Mouse (Mus musculus) embryonic facial prominence, embryonic 14.5 days (tissue): Measurements from ENCODE around the gene Olfr459. TPM values are rescaled to one million over a fixed set of nuclear protein-coding genes. Genes with fewer than 3 reads are reported as not detected.

Experiments used
- ATAC-seq: fragments of 200-750 bp; cut with Nextera tagmentation; 2 replicates; pipeline ENCODE4 v1.8.0; 2017; ENCODE audit warnings: low read depth, moderate number of reproducible peaks, moderate TSS enrichment
- DNase-seq: peaks from one replicate; pipeline ENCODE4 v3.0.0-alpha.2; 2015; ENCODE audit warnings: low spot score
- H3K27ac ChIP-seq: fragments of 300-500 bp; sonication (generic); replicated peaks from 2 replicates; pipeline ENCODE4 v1.5.1; 2014; ENCODE audit warnings: low read depth, mild to moderate bottlenecking, low read length, moderate library complexity
- H3K27me3 ChIP-seq: fragments of 300-500 bp; sonication (generic); replicated peaks from 2 replicates; pipeline ENCODE4 v1.6.1; 2014; ENCODE audit warnings: low read length; ENCODE audit not compliant: control insufficient read depth, insufficient read depth
- H3K36me3 ChIP-seq: fragments of 300-500 bp; sonication (generic); 2 replicates; pipeline ENCODE4 v1.6.1; 2014; ENCODE audit warnings: low read length, mixed read lengths; ENCODE audit not compliant: control insufficient read depth, insufficient read depth
- H3K4me1 ChIP-seq: fragments of 300-500 bp; sonication (generic); 2 replicates; pipeline ENCODE4 v1.6.1; 2014; ENCODE audit warnings: antibody characterized with exemption, low read length; ENCODE audit not compliant: control insufficient read depth, insufficient read depth
- H3K4me2 ChIP-seq: fragments of 300-500 bp; sonication (generic); 2 replicates; pipeline ENCODE4 v1.6.1; 2014; ENCODE audit warnings: low read depth, mild to moderate bottlenecking, low read length, moderate library complexity, mixed read lengths
- H3K4me3 ChIP-seq: fragments of 300-500 bp; sonication (generic); 2 replicates; pipeline ENCODE4 v1.5.1; 2014; ENCODE audit warnings: low read depth, mild to moderate bottlenecking, low read length
- H3K9ac ChIP-seq: fragments of 300-500 bp; sonication (generic); 2 replicates; pipeline ENCODE4 v1.6.1; 2014; ENCODE audit warnings: low read depth, mild to moderate bottlenecking, low read length, moderate library complexity, mixed read lengths
- H3K9me3 ChIP-seq: fragments of 300-500 bp; sonication (generic); 2 replicates; pipeline ENCODE4 v1.6.1; 2016; ENCODE audit warnings: low read length; ENCODE audit not compliant: control insufficient read depth
- WGBS: fragments of 180-500 bp; shearing (Covaris S2); extraction: QIAGEN DNeasy Blood & Tissue Kit; methylation state at CpG from one replicate; pipeline ENCODE4 v1.1.7; 2014; 5-methylcytosine and 5-hydroxymethylcytosine counted together
- polyA plus RNA-seq: library from polyadenylated mRNA; unstranded; fragments of >200 nt; fragmentation: Nextera tagmentation; extraction: Ambion mirVana; gene quantifications from 2 replicates; pipeline ENCODE4 v1.2.1, GENCODE M21; 2014

The Olfr459 gene
- polyA plus RNA-seq: 0.06 TPM in 1 of 2 replicates, not detected in the other

DNA sequence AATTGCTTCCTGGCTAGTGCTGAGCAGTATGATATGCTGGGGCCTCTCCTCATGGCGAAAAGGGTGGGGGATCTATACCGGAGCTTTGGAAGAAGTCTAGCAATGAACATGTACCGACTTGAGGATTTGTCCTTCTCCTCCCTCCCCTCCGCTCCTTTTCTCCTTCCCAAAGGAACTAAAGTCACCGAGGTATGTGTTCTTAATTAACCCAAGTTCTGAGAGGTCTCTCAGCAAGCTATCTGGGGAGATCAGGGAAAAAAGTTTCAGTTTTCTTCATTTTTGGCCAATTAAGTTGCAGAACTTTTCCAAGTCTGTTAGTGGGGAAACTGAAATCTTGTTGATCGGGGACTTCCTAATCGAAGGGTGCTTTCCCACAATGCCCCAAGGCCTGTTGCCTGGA lies at the start of gene Olfr459:
Gene Olfr459, minus strand, starts transcription at position 101 of the 400 bp plus-strand sequence.
- ATAC-seq (no peak), DNase-seq (peak; percentile 9)
- Histone ChIP-seq H3K36me3 (no peaks in the 10 kb centered on the region), H3K4me3 (no peak within 1 kb of the TSS), H3K4me2 (no peak within 1 kb of the TSS), H3K9ac (no peak within 1 kb of the TSS), H3K27ac (no peak within 1 kb of the TSS), H3K4me1 (no peaks in the 10 kb centered on the region), H3K27me3 (no peaks in the 10 kb centered on the region), H3K9me3 (no peaks in the 10 kb centered on the region)
- WGBS: 58% methylated on average over 7 of the region's 7 CpGs

DNA sequence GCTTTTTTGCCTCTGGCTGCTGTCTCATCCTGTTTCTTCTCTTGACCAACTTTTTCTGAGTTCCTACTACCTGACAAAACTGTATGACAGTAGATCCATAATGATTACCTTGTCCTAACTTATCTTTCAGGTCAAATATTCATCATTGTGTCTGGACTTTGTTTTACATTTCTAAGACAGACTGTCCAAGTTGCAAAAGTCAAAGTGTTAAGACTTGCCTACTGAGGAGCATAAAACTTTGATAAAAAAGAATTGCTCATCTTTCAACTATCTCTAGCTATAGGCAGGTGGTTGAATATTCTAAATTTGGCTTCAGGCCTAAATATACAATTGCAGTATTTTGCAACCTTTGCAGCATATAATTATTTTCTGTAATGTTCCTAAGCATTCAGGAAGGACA lies 49.1 kb upstream of the Olfr459 start:
- H3K27ac ChIP-seq: no peak overlapping the region
- DNase-seq: no peak
- H3K27me3 ChIP-seq: no peaks in the 10 kb centered on the region
- no peak overlapping the region for H3K4me3 ChIP-seq
- H3K9me3 ChIP-seq: no peaks in the 10 kb centered on the region
- no peak overlapping the region for H3K4me2 ChIP-seq
- no peak overlapping the region for H3K9ac ChIP-seq
- ATAC-seq: no peak
- H3K36me3 ChIP-seq: no peaks in the 10 kb centered on the region
- H3K4me1 ChIP-seq: no peaks in the 10 kb centered on the region

DNA sequence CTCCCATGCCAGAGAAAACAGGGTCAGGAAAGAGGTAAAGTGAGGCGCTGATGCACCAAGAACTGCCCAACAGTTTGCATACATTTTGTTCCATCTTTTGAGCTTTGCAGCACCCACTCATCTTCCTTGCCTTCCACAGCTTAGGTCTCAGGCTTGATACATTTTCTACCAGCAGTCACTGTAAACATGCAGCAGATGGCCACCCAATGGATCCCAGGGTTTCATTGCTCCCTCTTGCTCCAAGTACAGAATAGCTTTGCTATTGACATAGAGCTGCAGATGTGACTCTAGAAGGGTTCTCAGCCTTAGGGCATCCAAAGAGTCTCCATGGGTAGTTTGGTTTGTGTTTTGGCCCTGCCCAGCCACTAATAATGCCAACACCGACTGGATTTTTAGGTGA lies 11.7 kb upstream of the Olfr459 start:
- WGBS: 76% methylated on average over 2 of the region's 2 CpGs

DNA sequence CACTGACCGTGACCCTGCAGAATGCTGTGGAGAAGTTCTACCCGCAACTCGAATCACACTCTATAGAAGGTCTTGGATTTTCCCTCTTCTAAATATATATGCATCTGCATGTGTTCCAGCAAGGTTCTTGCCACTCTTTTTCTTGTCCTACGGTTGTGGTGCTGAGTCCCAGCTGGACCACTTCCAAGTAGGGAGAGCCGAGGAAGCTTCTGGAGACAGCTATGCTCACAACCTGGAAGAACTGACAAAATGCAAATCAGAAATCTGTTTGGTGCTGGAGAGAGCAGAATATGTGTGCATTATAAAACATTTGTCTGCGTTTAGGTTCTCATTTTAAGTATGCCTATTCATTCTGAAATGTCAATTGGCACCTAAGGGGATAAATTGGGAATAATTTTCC lies 744 bp upstream of the Olfr459 start:
- H3K4me3 ChIP-seq: no peak overlapping the region
- no peaks in the 10 kb centered on the region for H3K36me3 ChIP-seq
- no peak for ATAC-seq
- no peaks in the 10 kb centered on the region for H3K9me3 ChIP-seq
- 59% methylated on average over 6 of the region's 6 CpGs for WGBS
- no peak overlapping the region for H3K9ac ChIP-seq
- H3K4me2 ChIP-seq: no peak overlapping the region
- H3K27me3 ChIP-seq: no peaks in the 10 kb centered on the region
- no peak for DNase-seq
- no peak overlapping the region for H3K27ac ChIP-seq
- no peaks in the 10 kb centered on the region for H3K4me1 ChIP-seq

More for the DNA sequence above, 11.7 kb upstream of the Olfr459 start:
- H3K27me3 ChIP-seq: no peaks in the 10 kb centered on the region
- H3K27ac ChIP-seq: no peak overlapping the region
- no peaks in the 10 kb centered on the region for H3K9me3 ChIP-seq
- DNase-seq: no peak
- no peak overlapping the region for H3K9ac ChIP-seq
- H3K4me1 ChIP-seq: no peaks in the 10 kb centered on the region
- no peak for ATAC-seq
- no peak overlapping the region for H3K4me2 ChIP-seq
- H3K36me3 ChIP-seq: no peaks in the 10 kb centered on the region
- no peak overlapping the region for H3K4me3 ChIP-seq

DNA sequence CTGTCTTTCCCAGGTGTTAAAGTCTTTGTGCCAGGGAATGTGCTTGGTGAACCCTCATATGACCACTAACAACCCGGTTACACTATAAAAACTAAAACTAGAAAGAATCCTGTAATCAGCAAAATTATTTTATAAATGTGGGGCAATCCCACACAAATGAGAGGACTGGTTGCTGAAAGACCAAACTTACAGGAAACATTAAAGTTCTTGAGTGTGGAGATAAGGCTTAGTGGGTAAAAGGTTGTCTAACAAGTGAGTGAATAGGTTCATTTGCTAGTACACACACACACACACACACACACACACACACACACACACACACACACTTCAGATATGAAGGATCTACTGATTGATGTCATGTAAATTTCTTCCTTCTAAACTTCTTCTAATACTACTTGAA lies 5.1 kb downstream of the Olfr459 start:
- no peak overlapping the region for H3K4me2 ChIP-seq
- no peaks in the 10 kb centered on the region for H3K27me3 ChIP-seq
- DNase-seq (no peak), ATAC-seq (no peak)
- no peaks in the 10 kb centered on the region for H3K36me3 ChIP-seq
- no peaks in the 10 kb centered on the region for H3K4me1 ChIP-seq
- WGBS: 79% methylated on average over 1 of the region's 1 CpGs
- no peaks in the 10 kb centered on the region for H3K9me3 ChIP-seq
- H3K9ac ChIP-seq: no peak overlapping the region
- no peak overlapping the region for H3K4me3 ChIP-seq
- no peak overlapping the region for H3K27ac ChIP-seq

DNA sequence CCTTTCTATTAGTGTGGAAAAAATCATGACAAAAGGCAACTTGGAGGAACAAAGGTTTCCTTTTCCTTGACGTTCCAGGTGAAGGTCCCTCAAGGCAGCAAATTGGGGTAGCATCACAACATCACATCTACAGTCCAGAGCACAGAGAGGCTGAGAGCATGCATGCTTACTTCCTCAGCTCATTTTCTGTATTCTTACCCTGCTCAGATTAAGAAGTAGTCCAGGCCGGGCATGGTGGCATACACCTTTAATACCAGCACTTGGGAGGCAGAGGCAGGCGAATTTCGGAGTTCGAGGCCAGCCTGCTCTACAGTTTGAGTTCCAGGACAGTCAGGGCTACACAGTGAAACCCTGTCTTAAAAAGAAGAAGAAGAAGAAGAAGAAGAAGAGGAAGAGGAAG lies 10.7 kb downstream of the Olfr459 start:
- no peak overlapping the region for H3K4me3 ChIP-seq
- no peak overlapping the region for H3K9ac ChIP-seq
- no peaks in the 10 kb centered on the region for H3K36me3 ChIP-seq
- H3K4me2 ChIP-seq: no peak overlapping the region
- 82% methylated on average over 5 of the region's 5 CpGs for WGBS
- DNase-seq (no peak), ATAC-seq (no peak)
- no peaks in the 10 kb centered on the region for H3K4me1 ChIP-seq
- H3K27ac ChIP-seq: no peak overlapping the region
- no peaks in the 10 kb centered on the region for H3K9me3 ChIP-seq
- no peaks in the 10 kb centered on the region for H3K27me3 ChIP-seq

DNA sequence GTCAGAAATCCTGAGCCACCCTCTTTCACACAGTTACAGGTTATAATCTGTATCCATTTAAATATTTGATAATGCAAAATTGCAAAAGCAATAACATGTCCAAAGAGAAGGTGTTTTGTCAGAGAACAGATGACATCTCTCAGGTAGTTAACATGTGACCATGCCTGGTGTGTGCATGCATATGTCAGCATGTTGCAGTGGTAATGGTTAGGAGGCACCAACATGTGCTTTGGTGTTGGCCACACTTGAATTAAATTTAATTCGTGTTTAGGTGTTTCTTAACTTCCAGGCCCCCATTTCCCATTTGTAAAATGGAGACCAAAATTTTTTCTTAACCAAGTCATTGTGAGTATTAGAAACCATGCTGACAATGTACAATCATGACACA lies 12.6 kb downstream of the Olfr459 start:
- no peak for ATAC-seq

DNA sequence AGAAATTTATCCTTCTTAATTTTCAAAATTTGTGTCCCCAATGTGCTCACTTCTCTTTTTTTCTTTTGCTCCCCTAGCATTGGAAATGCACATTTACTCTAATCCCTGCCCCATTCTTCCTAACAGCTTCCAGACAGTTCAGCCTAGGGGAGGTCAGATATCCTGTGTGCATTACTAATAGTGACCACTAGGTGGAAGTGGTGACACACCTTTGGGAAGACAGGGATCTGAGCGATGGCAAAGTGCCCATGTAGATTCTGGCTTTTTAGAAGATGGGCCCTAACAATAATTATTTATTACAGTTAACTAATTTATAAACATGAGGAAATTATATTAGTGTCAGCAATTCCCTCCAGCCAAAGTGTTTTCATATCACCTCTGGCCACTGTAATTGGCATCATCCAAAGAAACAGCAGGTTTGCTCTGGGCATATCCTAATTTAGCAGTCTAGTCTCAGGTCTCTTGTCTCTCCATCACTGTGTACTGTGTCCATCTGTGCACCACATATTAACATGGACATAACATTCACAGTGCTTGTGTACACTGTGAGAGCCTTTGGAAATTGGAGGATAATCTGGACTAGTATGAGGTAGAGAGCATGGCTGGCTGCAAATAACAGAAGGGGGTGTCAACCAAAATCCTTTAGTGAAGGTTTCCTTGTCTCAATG lies 13.1 kb downstream of the Olfr459 start:
- WGBS: 6% methylated on average over 1 of the region's 1 CpGs

More for the DNA sequence above, 12.6 kb downstream of the Olfr459 start:
- H3K4me1 ChIP-seq: no peaks in the 10 kb centered on the region
- H3K27ac ChIP-seq: no peak overlapping the region
- H3K27me3 ChIP-seq: no peaks in the 10 kb centered on the region
- 80% methylated on average over 1 of the region's 1 CpGs for WGBS
- no peak overlapping the region for H3K4me3 ChIP-seq
- no peak for DNase-seq
- H3K4me2 ChIP-seq: no peak overlapping the region
- H3K9ac ChIP-seq: no peak overlapping the region
- H3K36me3 ChIP-seq: no peaks in the 10 kb centered on the region
- H3K9me3 ChIP-seq: no peaks in the 10 kb centered on the region

DNA sequence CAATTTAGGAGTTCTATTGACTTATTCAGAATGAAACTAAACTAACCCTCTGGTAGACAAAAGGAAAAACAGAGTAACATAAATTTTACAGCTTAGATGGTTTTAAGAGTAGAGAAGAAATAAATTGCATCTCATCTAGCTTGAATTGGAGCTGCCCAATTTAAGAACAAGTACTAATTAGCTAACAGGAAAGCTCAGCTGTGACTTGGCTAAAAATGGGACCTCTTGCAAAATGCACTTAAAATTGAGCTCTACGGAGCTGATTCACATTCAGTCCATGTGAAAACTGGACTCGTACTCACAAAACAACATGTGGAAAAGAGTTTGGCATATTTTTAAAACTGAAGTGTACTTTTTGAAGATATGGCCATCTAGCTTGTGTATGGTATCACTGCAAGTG lies 15.4 kb downstream of the Olfr459 start:
- no peak overlapping the region for H3K4me3 ChIP-seq
- H3K36me3 ChIP-seq: no peaks in the 10 kb centered on the region
- H3K4me2 ChIP-seq: no peak overlapping the region
- ATAC-seq (no peak), DNase-seq (no peak)
- no peak overlapping the region for H3K9ac ChIP-seq
- no peak overlapping the region for H3K27ac ChIP-seq
- H3K4me1 ChIP-seq: no peaks in the 10 kb centered on the region
- WGBS: 88% methylated on average over 2 of the region's 2 CpGs
- no peaks in the 10 kb centered on the region for H3K9me3 ChIP-seq
- H3K27me3 ChIP-seq: no peaks in the 10 kb centered on the region

More for the DNA sequence above, 13.1 kb downstream of the Olfr459 start:
- no peak overlapping the region for H3K4me2 ChIP-seq
- H3K9me3 ChIP-seq: no peaks in the 10 kb centered on the region
- no peak overlapping the region for H3K4me3 ChIP-seq
- no peaks in the 10 kb centered on the region for H3K27me3 ChIP-seq
- no peaks in the 10 kb centered on the region for H3K4me1 ChIP-seq
- H3K27ac ChIP-seq: no peak overlapping the region
- no peaks in the 10 kb centered on the region for H3K36me3 ChIP-seq
- peak; percentile 80 for DNase-seq
- ATAC-seq: peak; percentile 75; the same call in 1 of the 2 replicates
- no peak overlapping the region for H3K9ac ChIP-seq
